Mouse (Mus musculus) C2C12 (cell line): ENCODE data around the gene Surf4.

Source experiments
- MAX ChIP-seq: IDR thresholded peaks from one replicate; pipeline ENCODE4 v1.6.1; 2011; ENCODE audit warnings: mild to moderate bottlenecking, control low read depth
- MYOD1 ChIP-seq: IDR thresholded peaks from one replicate; pipeline ENCODE4 v1.6.1; 2011; ENCODE audit warnings: low read depth; ENCODE audit not compliant: control insufficient read depth, insufficient read length
- USF1 ChIP-seq: IDR thresholded peaks from one replicate; pipeline ENCODE4 v1.6.1; 2011; ENCODE audit warnings: low read depth, mild to moderate bottlenecking, control low read depth, moderate library complexity

DNA sequence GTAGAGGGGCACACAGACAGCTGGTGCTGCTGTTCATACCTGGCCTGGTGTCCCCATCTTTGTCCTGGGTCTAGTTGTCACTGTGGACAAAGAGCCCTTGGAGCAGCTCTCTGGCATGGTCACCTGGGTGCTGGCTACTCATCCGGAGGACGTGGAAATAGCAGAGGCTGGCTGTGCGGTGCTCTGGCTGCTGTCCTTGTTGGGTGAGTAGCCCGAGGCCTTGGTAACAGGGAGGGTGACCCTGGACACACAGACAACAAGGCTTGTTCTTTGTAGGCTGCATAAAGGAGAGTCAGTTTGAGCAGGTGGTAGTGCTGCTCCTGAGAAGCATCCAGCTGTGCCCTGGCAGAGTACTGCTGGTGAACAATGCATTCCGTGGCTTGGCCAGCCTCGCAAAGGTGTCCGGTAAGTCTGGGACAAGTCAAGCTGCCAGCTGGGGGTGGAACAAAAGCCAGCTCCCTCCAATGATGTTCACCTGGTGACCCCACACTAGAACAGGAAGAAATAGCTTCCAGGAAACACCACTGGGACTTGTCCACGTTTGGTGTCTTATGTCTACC, 17.7 kb upstream of the Surf4 start:
- TF ChIP-seq MYOD1 = no peak
- TF ChIP-seq MAX = no peak
- no peak for TF ChIP-seq USF1
